Comparison of ENCODE assay signal across 7 mouse cellular contexts in genomic region chr9:121403699-121404098, GRCm38 (mm10).
DNase-seq lines count a peak whose midpoint lies in the region; ATAC-seq and TF ChIP-seq lines count a peak whose summit lies in the region.

No protein-coding gene starts in this region.

- no peak for TF ChIP-seq CTCF in hindbrain, postnatal 0 days (IDR thresholded peaks at IDR 0.05; ENCODE audit: low read depth)

- H3K9ac ChIP-seq in forebrain, embryonic 13.5 days: peak overlapping the region; percentile 67
- peak overlapping the region; percentile 54 for H3K9ac ChIP-seq in hindbrain, postnatal 0 days (replicated peaks; ENCODE audit: low read length)
- H3K9ac ChIP-seq in neural tube, embryonic 13.5 days: peak overlapping the region; percentile 73

- peaks cover 4% of the 10 kb centered on the region; the same call in 1 of the 2 replicates for H3K36me3 ChIP-seq in forebrain, embryonic 13.5 days (ENCODE audit: poor library complexity, severe bottlenecking)
- no peaks in the 10 kb centered on the region for H3K36me3 ChIP-seq in hindbrain, postnatal 0 days (ENCODE audit: insufficient read depth, low read length)
- H3K36me3 ChIP-seq in neural tube, embryonic 13.5 days: no peaks in the 10 kb centered on the region

- peak; percentile 46 for ATAC-seq in forebrain, embryonic 13.5 days
- ATAC-seq in hindbrain, postnatal 0 days: no peak; the same call in 1 of the 2 replicates
- ATAC-seq in neural tube, embryonic 13.5 days (ENCODE audit: low read depth): peak; percentile 73; the same call in 1 of the 2 replicates

- 54% methylated on average over 11 of the region's 11 CpGs for WGBS in forebrain, embryonic 13.5 days
- 22% methylated on average over 11 of the region's 11 CpGs for WGBS in hindbrain, postnatal 0 days
- 44% methylated on average over 11 of the region's 11 CpGs for WGBS in neural tube, embryonic 13.5 days

- H3K4me1 ChIP-seq in forebrain, embryonic 13.5 days: peaks cover 70% of the 10 kb centered on the region
- peaks cover 20% of the 10 kb centered on the region for H3K4me1 ChIP-seq in hindbrain, postnatal 0 days (ENCODE audit: insufficient read depth, low read length)
- peaks cover 43% of the 10 kb centered on the region for H3K4me1 ChIP-seq in neural tube, embryonic 13.5 days (replicated peaks)

- H3K4me3 ChIP-seq in forebrain, embryonic 13.5 days: peak overlapping the region; percentile 43
- peak overlapping the region; percentile 40 for H3K4me3 ChIP-seq in hindbrain, postnatal 0 days (ENCODE audit: low read length)
- peak overlapping the region; percentile 46 for H3K4me3 ChIP-seq in neural tube, embryonic 13.5 days

- DNase-seq in layer of hippocampus, postnatal 14 days (ENCODE audit: low spot score in 2 of 2): peak; percentile 66 to 71
- no peak for DNase-seq in layer of hippocampus, adult 11-12 months (ENCODE audit: low spot score)
- DNase-seq in hindbrain, postnatal 0 days (ENCODE audit: low spot score): no peak
- no peak for DNase-seq in urinary bladder, postnatal 14 days (ENCODE audit: low spot score)
- no peak for DNase-seq in kidney, postnatal 10 days

- no peaks in the 10 kb centered on the region for H3K9me3 ChIP-seq in forebrain, embryonic 13.5 days (replicated peaks)
- no peaks in the 10 kb centered on the region for H3K9me3 ChIP-seq in hindbrain, postnatal 0 days (ENCODE audit: low read length)
- no peaks in the 10 kb centered on the region for H3K9me3 ChIP-seq in neural tube, embryonic 13.5 days

- H3K27ac ChIP-seq in forebrain, embryonic 13.5 days: peak overlapping the region; percentile 89
- peak overlapping the region; percentile 78 for H3K27ac ChIP-seq in hindbrain, postnatal 0 days
- peak overlapping the region; percentile 92 for H3K27ac ChIP-seq in neural tube, embryonic 13.5 days (replicated peaks)

- H3K27me3 ChIP-seq in forebrain, embryonic 13.5 days: no peaks in the 10 kb centered on the region
- H3K27me3 ChIP-seq in hindbrain, postnatal 0 days (ENCODE audit: insufficient read depth, low read length): no peaks in the 10 kb centered on the region
- H3K27me3 ChIP-seq in neural tube, embryonic 13.5 days: no peaks in the 10 kb centered on the region

- peak overlapping the region; percentile 60 for H3K4me2 ChIP-seq in forebrain, embryonic 13.5 days
- peak overlapping the region; percentile 70 for H3K4me2 ChIP-seq in hindbrain, postnatal 0 days (ENCODE audit: low read depth, low read length)
- peak overlapping the region; percentile 61 for H3K4me2 ChIP-seq in neural tube, embryonic 13.5 days

Comparison
In these comparisons a context has a peak if more than half of its experiments do, and no peak if none do; other contexts are left out.
1. DNase-seq: peak in layer of hippocampus, postnatal 14 days (2 of 2); none in layer of hippocampus, adult 11-12 months (single experiment), hindbrain, postnatal 0 days (single experiment), urinary bladder, postnatal 14 days (single experiment) and kidney, postnatal 10 days (single experiment).
2. Peak in every context shown above with its lines, with median percentiles within 50 percentile points of each other: H3K27ac ChIP-seq, H3K4me2 ChIP-seq, H3K4me3 ChIP-seq and H3K9ac ChIP-seq.